Mouse (Mus musculus) kidney, embryonic 15.5 days (tissue): ENCODE data around the gene Nrg3. TPM values are rescaled to one million over a fixed set of nuclear protein-coding genes. Genes with fewer than 3 reads are reported as not detected.

Experiments
- ATAC-seq: fragments of 200-750 bp; cut with Nextera tagmentation; replicated peaks from 2 replicates; pipeline ENCODE4 v1.8.0; 2017; ENCODE audit warnings: moderate TSS enrichment; ENCODE audit not compliant: low FRiP score
- H3K27ac ChIP-seq: fragments of 300-500 bp; sonication (generic); 2 replicates; pipeline ENCODE4 v1.5.1; 2015; ENCODE audit warnings: mild to moderate bottlenecking, inconsistent platforms
- H3K27me3 ChIP-seq: fragments of 300-500 bp; sonication (generic); 2 replicates; pipeline ENCODE4 v1.6.1; 2015; ENCODE audit warnings: inconsistent platforms
- H3K36me3 ChIP-seq: fragments of 300-500 bp; sonication (generic); 2 replicates; pipeline ENCODE4 v1.6.1; 2015; ENCODE audit warnings: inconsistent platforms
- H3K4me1 ChIP-seq: fragments of 300-500 bp; sonication (generic); 2 replicates; pipeline ENCODE4 v1.6.1; 2015; ENCODE audit warnings: inconsistent platforms
- H3K4me2 ChIP-seq: fragments of 300-500 bp; sonication (generic); 2 replicates; pipeline ENCODE4 v1.6.1; 2015; ENCODE audit warnings: moderate library complexity, mild to moderate bottlenecking, inconsistent platforms
- H3K4me3 ChIP-seq: fragments of 300-500 bp; sonication (generic); replicated peaks from 2 replicates; pipeline ENCODE4 v1.5.1; 2015; ENCODE audit warnings: mild to moderate bottlenecking, inconsistent platforms
- H3K9ac ChIP-seq: fragments of 300-500 bp; sonication (generic); 2 replicates; pipeline ENCODE4 v1.6.1; 2015; ENCODE audit warnings: mild to moderate bottlenecking, inconsistent platforms
- H3K9me3 ChIP-seq: fragments of 300-500 bp; sonication (generic); replicated peaks from 2 replicates; pipeline ENCODE4 v1.6.1; 2016; ENCODE audit warnings: inconsistent platforms
- WGBS: fragments of 180-500 bp; shearing (Covaris S2); methylation state at CpG from one replicate; pipeline ENCODE4 v1.1.7; 2015; ENCODE audit warnings: mixed read lengths; 5-methylcytosine and 5-hydroxymethylcytosine counted together
- polyA plus RNA-seq: library from polyadenylated mRNA; unstranded; fragments of >200 nt; fragmentation: Nextera tagmentation; extraction: Ambion mirVana; gene quantifications from 2 replicates; pipeline ENCODE4 v1.2.1, GENCODE M21; 2015

Nrg3 gene
- polyA plus RNA-seq, 1 experiment from 2014 or later: 1.00 TPM

DNA sequence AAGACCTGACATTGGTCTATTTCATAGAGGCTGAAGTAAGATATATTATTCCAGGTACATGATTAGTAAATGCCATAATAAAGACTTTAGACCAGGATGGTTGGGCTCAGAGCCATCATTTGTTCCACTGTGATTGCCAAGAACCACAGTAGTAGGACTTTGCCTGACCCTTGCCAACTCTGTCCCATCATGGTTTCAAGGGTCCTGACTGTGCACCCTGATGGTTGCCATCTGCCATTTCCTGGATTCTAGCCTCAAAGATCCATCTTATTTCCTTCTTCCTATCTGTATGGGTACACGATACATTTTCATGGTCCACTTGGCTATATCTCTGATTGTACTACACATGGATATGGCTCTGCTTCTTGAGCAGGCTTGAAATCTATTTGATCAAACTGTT, 625.3 kb downstream of the Nrg3 start:
- Histone ChIP-seq H3K4me3 (no peak overlapping the region), H3K9me3 (no peaks in the 10 kb centered on the region), H3K9ac (no peak overlapping the region), H3K4me1 (no peaks in the 10 kb centered on the region), H3K27ac (no peak overlapping the region), H3K4me2 (no peak overlapping the region), H3K27me3 (no peaks in the 10 kb centered on the region), H3K36me3 (no peaks in the 10 kb centered on the region)
- 79% methylated on average over 1 of the region's 1 CpGs for WGBS
- no peak for ATAC-seq

DNA sequence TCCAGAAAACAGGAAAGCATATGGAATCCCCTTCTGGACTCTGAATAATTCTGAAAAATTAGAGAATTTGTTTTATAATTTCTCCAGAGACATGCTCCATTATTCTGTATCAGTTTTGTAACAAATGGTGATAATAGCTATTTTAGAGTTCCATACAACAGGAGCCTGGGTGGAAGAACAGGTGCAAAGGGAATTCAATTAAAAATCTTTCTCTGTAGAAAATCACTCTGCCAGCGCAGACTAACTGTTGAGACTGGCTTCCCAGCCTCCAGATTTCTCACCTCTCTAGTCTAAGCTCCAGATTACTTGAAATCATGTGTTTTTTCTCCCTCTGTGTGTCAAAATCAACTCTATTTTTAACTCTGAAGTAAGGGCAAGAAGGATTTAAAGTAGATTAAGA, 625.8 kb downstream of the Nrg3 start:
- ATAC-seq: no peak
- no peaks in the 10 kb centered on the region for H3K4me1 ChIP-seq
- no peak overlapping the region for H3K27ac ChIP-seq
- no peak overlapping the region for H3K4me2 ChIP-seq
- no peak overlapping the region for H3K4me3 ChIP-seq
- 85% methylated on average over 1 of the region's 1 CpGs for WGBS
- H3K9ac ChIP-seq: no peak overlapping the region
- H3K9me3 ChIP-seq: no peaks in the 10 kb centered on the region
- H3K36me3 ChIP-seq: no peaks in the 10 kb centered on the region
- no peaks in the 10 kb centered on the region for H3K27me3 ChIP-seq

DNA sequence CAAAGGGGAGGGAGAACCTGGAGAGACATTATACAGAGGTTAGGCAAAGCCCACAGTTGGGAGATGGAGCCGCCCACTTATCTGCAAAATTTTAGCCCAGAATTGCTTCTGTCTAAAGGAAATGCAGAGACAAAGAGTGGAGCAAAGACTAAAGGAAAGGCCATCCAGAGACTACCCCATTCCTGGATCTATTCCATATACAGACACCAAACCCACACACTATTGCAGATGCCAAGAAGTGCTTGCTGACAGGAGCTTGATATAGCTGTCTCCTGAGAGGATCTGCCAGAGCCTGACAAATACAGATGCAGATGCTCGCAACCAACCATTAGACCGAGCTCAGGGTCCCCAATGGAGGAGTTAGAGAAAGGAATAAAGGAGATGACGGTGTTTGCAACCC, 637.9 kb downstream of the Nrg3 start:
- no peak for ATAC-seq
- H3K9me3 ChIP-seq: no peaks in the 10 kb centered on the region
- H3K4me3 ChIP-seq: no peak overlapping the region
- 82% methylated on average over 4 of the region's 4 CpGs for WGBS
- H3K27ac ChIP-seq: no peak overlapping the region
- H3K9ac ChIP-seq: no peak overlapping the region
- H3K27me3 ChIP-seq: no peaks in the 10 kb centered on the region
- no peak overlapping the region for H3K4me2 ChIP-seq
- H3K4me1 ChIP-seq: no peaks in the 10 kb centered on the region
- H3K36me3 ChIP-seq: no peaks in the 10 kb centered on the region

DNA sequence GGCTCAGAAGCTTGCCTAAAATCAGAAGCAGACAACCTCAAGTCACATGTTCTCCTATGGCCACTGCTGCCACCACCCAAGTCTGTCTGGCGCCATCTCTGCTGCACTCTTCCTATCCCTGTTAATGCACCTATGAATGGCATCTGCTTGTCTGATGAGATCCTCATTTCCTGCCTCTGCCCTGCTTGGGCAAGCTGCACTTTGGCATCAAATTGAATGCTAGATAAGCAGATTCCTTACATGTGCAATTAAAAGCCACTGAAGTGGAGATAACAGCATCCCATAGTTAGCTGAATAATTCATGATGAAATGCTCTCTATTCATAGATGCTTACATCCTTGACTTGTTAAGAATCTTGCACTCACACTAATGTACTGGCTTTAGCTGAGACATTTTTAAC, 648.0 kb downstream of the Nrg3 start:
- H3K27ac ChIP-seq: no peak overlapping the region
- H3K4me1 ChIP-seq: no peaks in the 10 kb centered on the region
- H3K9me3 ChIP-seq: no peaks in the 10 kb centered on the region
- no peaks in the 10 kb centered on the region for H3K27me3 ChIP-seq
- no peak for ATAC-seq
- no peak overlapping the region for H3K4me2 ChIP-seq
- WGBS: 86% methylated on average over 1 of the region's 1 CpGs
- H3K4me3 ChIP-seq: no peak overlapping the region
- H3K36me3 ChIP-seq: no peaks in the 10 kb centered on the region
- no peak overlapping the region for H3K9ac ChIP-seq

DNA sequence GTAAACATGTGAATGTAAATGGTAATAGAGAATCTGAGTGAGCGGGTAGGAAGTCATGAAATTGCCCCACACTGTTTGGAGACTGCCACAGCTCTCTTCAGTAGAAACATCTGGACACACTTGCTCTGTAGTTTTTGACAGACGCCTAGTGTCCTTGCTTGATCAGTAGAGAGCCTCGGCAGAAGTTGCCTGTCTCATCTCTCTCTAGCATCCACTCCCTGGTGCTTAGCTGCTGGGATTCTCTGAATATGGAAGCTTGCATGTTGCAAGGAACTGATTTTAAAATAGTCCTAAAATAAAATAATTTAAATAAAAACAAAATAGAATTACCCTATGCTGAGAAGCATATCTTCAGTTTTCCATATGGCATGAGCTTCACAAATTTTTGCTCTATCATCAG, 675.9 kb downstream of the Nrg3 start:
- Histone ChIP-seq H3K4me2 (no peak overlapping the region), H3K36me3 (no peaks in the 10 kb centered on the region), H3K9ac (no peak overlapping the region), H3K9me3 (no peaks in the 10 kb centered on the region), H3K27ac (no peak overlapping the region), H3K4me3 (no peak overlapping the region), H3K27me3 (no peaks in the 10 kb centered on the region), H3K4me1 (no peaks in the 10 kb centered on the region)
- no peak for ATAC-seq
- 87% methylated on average over 3 of the region's 3 CpGs for WGBS

DNA sequence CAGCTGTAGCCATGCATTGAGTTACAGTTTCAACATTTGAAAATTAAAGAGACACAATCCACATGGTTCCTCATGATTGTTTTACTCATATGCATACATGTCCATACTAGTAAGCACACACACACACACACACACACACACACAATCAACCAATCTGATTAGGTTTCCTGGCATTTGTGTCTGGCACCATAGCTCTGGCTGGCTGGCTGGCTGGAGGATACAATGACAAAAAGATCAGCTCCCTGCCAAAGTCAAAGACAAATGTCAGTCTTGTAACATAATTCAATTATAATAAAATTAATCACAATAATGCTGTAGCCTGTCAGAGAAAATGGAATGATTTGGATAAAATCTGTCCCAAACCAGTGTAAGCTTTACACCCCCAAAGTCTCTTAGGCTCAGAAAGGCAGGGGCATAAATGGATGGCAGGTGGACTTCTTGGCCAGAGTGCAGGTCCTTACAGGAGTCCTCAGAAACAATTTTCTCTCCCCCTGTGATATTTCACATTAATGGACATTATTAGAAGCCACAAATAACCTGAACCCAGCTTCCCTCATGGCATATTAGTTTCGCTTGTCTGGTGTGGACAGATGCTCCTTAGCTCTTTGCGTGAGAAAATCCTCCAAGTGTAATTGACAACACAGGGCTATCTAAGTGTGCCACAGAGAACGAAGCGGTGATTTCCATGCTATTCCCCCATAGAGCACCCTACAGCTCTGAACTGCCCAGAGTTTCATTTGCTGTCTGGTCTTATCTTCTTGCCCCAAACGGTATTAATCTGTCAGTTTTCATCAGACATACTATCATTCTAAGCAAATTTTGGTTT, 697.4 kb downstream of the Nrg3 start:
- H3K27ac ChIP-seq: no peak overlapping the region
- H3K27me3 ChIP-seq: no peaks in the 10 kb centered on the region
- H3K9me3 ChIP-seq: no peaks in the 10 kb centered on the region
- H3K36me3 ChIP-seq: no peaks in the 10 kb centered on the region
- no peaks in the 10 kb centered on the region for H3K4me1 ChIP-seq
- no peak for ATAC-seq
- 92% methylated on average over 5 of the region's 5 CpGs for WGBS
- no peak overlapping the region for H3K4me2 ChIP-seq
- H3K9ac ChIP-seq: no peak overlapping the region
- H3K4me3 ChIP-seq: no peak overlapping the region

DNA sequence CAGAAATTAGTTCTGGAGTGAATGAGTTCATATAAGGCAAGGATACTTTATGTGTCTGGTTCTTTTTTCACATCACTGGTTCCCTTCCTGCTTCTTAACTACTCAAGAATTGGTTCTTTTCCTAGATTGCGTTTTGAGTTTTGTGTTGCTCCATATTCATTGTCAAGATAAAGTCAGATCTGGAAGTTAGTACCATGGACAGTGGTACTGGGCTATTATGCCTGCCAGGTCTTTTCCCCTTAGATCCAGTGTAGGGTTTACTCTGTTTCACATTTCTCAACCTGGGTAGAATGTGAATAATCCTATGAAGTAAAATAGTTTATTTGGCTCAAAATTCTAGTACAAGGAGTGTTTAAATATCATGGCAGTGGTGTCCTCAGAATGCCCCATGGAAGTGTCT, 698.1 kb downstream of the Nrg3 start:
- 44% methylated on average over 1 of the region's 1 CpGs for WGBS
- Histone ChIP-seq H3K27me3 (no peaks in the 10 kb centered on the region), H3K4me1 (no peaks in the 10 kb centered on the region), H3K27ac (no peak overlapping the region), H3K9ac (no peak overlapping the region), H3K4me3 (no peak overlapping the region), H3K9me3 (no peaks in the 10 kb centered on the region), H3K36me3 (no peaks in the 10 kb centered on the region), H3K4me2 (no peak overlapping the region)
- ATAC-seq: no peak

DNA sequence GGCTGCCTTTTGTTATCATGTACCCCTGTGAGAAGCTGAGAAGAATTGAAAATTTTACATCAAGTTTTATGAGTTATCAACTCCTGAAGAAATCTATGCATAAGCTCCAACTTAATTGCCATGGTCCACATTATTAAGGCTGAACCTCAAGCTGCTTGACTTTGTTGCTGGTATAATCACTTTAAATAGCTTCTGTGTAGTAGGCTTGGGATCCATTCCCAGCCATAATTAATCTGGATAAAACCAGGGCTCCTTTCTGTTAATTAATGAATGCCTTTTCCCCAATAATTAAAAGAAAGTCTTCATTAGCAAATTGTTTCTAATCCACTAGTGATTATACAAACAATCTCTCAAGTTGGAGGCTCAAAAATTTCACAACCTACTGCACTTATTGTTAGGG, 742.4 kb downstream of the Nrg3 start:
- no peaks in the 10 kb centered on the region for H3K4me1 ChIP-seq
- H3K27me3 ChIP-seq: no peaks in the 10 kb centered on the region

DNA sequence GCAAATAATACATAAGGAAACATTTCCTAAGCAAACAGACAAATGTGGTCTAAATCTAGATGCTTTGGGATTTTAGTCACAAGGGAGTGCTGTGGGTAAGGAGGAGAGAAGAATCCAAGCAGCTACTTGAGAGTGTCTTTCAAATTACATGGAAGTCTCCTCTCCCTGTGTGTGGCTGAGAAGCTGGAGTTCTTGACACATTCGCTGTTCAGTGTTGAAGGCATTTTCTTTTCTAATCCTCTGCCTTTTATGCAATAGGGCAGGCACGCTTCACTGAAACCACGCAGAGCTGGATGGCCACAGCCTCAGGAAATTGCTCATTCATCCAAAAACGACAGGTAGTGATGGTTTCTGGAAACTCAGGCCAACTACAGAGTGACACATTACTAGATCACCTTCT, 769.0 kb downstream of the Nrg3 start:
- H3K36me3 ChIP-seq: no peaks in the 10 kb centered on the region
- ATAC-seq: no peak

More for the DNA sequence above, 742.4 kb downstream of the Nrg3 start:
- Histone ChIP-seq H3K27ac (no peak overlapping the region), H3K9me3 (no peaks in the 10 kb centered on the region), H3K36me3 (no peaks in the 10 kb centered on the region), H3K4me3 (no peak overlapping the region), H3K9ac (no peak overlapping the region), H3K4me2 (no peak overlapping the region)
- ATAC-seq: no peak

DNA sequence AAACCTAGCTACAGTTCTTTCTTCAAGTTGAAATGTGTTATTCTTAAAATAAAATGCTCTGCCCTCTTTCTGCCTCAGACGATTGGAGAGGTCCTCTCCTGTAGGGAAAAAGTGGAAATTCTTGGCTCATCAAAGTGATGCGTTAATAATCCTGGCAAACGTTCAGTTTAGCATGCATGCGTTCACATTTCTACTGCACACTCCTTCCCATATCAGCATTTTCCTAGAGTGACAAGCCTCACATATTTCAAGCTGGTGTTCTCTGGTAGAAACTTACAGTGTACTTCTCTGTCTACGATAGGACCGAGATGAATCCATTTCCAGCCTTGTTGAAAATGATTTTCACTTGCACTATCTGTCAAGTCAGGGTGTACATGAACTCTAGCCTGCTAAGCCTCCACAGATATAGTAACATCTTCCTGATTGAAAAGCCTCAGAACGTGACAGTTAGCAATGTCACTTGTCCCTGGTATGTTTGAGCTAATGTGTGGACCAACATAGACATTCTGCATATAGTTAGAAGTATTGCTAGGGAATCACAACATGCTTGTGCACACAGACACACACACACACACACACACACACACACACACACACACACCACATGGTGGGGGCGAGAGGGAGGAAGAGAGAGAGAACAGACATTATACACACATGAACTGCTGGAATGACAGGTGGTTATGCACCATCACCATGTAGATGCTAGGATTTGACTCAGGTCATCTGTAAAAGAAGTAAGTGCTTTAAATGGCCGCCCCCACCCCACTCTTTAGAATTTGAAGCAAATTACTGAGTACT, 770.1 kb downstream of the Nrg3 start:
- Histone ChIP-seq H3K9ac (no peak overlapping the region), H3K4me2 (no peak overlapping the region), H3K36me3 (no peaks in the 10 kb centered on the region), H3K27ac (no peak overlapping the region), H3K9me3 (no peaks in the 10 kb centered on the region), H3K4me3 (no peak overlapping the region), H3K27me3 (no peaks in the 10 kb centered on the region), H3K4me1 (no peaks in the 10 kb centered on the region)
- 76% methylated on average over 9 of the region's 9 CpGs for WGBS
- no peak for ATAC-seq

More for the DNA sequence above, 769.0 kb downstream of the Nrg3 start:
- 55% methylated on average over 4 of the region's 4 CpGs for WGBS
- Histone ChIP-seq H3K27me3 (no peaks in the 10 kb centered on the region), H3K9ac (no peak overlapping the region), H3K4me1 (no peaks in the 10 kb centered on the region), H3K4me3 (no peak overlapping the region), H3K4me2 (no peak overlapping the region), H3K9me3 (no peaks in the 10 kb centered on the region), H3K27ac (no peak overlapping the region)

DNA sequence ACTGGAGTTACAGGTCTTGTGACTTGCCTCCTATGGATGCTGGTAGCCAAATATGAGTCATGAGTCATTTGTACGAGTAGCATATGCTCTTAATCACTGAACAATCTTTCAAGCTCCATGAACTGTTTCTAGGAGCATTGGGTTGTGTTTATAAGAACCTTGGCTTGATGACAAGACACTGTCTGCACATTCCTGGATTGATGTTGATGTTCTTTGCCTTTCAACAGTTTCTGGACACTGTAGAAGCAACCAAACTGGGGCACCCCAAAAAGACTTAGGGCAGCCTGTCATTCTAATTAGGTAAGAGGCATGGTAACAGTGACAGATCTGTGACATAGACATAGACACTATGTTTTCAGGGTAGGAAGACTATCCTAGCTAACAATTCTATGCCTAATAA, 771.5 kb downstream of the Nrg3 start:
- H3K36me3 ChIP-seq: no peaks in the 10 kb centered on the region
- H3K27ac ChIP-seq: no peak overlapping the region
- no peak for ATAC-seq
- no peak overlapping the region for H3K4me3 ChIP-seq
- H3K9me3 ChIP-seq: no peaks in the 10 kb centered on the region
- H3K9ac ChIP-seq: no peak overlapping the region
- no peaks in the 10 kb centered on the region for H3K4me1 ChIP-seq
- 52% methylated on average over 1 of the region's 1 CpGs for WGBS
- no peak overlapping the region for H3K4me2 ChIP-seq
- no peaks in the 10 kb centered on the region for H3K27me3 ChIP-seq

DNA sequence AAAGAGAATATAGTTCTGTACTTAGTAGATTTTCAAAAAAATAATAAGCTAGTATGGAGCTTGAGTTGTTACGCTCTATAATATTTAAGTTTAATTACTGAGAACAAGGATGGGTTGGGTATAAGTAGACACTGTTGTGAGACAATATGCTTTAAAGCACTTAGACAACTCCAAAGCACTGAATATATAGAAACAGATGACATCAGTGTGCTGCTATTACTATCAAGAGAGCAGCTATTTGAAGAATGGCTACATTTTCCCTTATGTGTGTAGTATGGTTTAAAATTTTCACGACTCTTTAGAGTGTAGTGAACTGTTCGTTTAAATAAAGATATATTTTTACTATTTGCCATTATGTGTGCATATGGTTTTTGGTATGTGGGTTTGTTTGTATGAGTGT, 771.9 kb downstream of the Nrg3 start:
- no peak overlapping the region for H3K27ac ChIP-seq
- no peaks in the 10 kb centered on the region for H3K9me3 ChIP-seq
- no peaks in the 10 kb centered on the region for H3K36me3 ChIP-seq
- H3K4me2 ChIP-seq: no peak overlapping the region
- H3K27me3 ChIP-seq: no peaks in the 10 kb centered on the region
- H3K4me1 ChIP-seq: no peaks in the 10 kb centered on the region
- 93% methylated on average over 3 of the region's 3 CpGs for WGBS
- no peak overlapping the region for H3K4me3 ChIP-seq
- no peak for ATAC-seq
- H3K9ac ChIP-seq: no peak overlapping the region
